Comparison of ENCODE assay signal across 9 mouse cellular contexts in the genomic region with DNA sequence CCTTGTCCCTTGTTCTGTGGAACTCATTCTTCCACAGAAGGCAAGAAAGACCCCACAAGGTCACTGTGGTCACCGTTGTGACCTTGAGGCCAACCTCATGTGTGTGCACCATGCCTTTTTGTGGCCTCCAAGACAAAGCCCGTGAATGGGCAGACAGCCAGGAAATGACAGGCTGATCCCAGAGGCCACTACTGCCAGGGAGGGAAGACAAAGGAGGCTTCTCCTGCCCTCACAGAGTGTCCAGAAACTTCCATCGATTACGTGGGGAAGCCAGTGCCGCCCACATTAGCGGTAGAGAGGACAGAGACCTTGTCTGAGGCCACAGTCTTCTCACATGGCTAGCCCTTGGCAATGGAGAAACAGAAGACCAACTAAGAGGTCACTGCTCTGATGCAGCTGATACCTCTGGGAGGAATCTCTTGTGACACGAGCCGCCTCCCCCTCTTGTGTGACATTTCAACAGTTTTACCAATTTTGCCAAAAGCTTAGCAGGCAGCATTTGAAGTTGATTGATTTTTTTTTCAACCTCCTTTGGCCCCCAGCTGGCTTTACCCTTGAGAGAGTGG. TPM values are rescaled to one million over a fixed set of nuclear protein-coding genes. Genes with fewer than 3 reads are reported as not detected.
A peak's percentile ranks its signal among the peaks of the same experiment; 100 is the strongest.
DNase-seq lines count a peak whose midpoint lies in the region; ATAC-seq lines count a peak whose summit lies in the region.
"Had no signal": no experiment of that assay in that cellular context is flagged by ENCODE, and none has a peak within 500 bp of the region (broad histone marks: within the 10 kb centered on the region; RNA-seq: fewer than 3 reads in every experiment).

No protein-coding gene starts in this region.

- no peaks in the 10 kb centered on the region for H3K9me3 ChIP-seq in heart, embryonic 14.5 days (ENCODE audit: control insufficient read depth, low read length)
- H3K9me3 ChIP-seq in hindbrain, embryonic 12.5 days (replicated peaks), result no peaks in the 10 kb centered on the region
- H3K9me3 ChIP-seq: embryonic facial prominence, embryonic 15.5 days had no signal

- no peak for DNase-seq in heart, adult 9 months (ENCODE audit: low spot score in 2 of 2)
- peak; percentile 47 for DNase-seq in 416B (ENCODE audit: low read depth)
- DNase-seq in Muller cell, postnatal 12 days (ENCODE audit: inconsistent ontology term), result peak; percentile 83
- DNase-seq in frontal cortex, postnatal 14 days (ENCODE audit: low spot score in 2 of 2), result no peak

- ATAC-seq in heart, embryonic 14.5 days (ENCODE audit: insufficient number of reproducible peaks, insufficient read depth, low FRiP score, low read depth), result no peak
- ATAC-seq in hindbrain, embryonic 12.5 days (ENCODE audit: low FRiP score), result no peak
- ATAC-seq in megakaryocyte-erythroid progenitor cell, adult 5-6 weeks (replicated peaks; ENCODE audit: low FRiP score, low TSS enrichment, poor library complexity, severe bottlenecking), result no peak
- ATAC-seq: lung, postnatal 0 days had no signal

- peak overlapping the region; percentile 53 to 81 for H3K27ac ChIP-seq in heart, embryonic 14.5 days (replicated peaks in 1 of 2; ENCODE audit: control insufficient read depth in 1 of 2, insufficient read depth in 1 of 2, low read depth in 2 of 2, low read length in 2 of 2)
- peak overlapping the region; percentile 35; the same call in 1 of the 2 replicates for H3K27ac ChIP-seq in hindbrain, embryonic 12.5 days
- H3K27ac ChIP-seq: embryonic facial prominence, embryonic 15.5 days had no signal

- H3K36me3 ChIP-seq in heart, embryonic 14.5 days (ENCODE audit: control insufficient read depth, insufficient read depth, low read length), result no peaks in the 10 kb centered on the region
- no peaks in the 10 kb centered on the region for H3K36me3 ChIP-seq in hindbrain, embryonic 12.5 days
- H3K36me3 ChIP-seq: embryonic facial prominence, embryonic 15.5 days had no signal

- WGBS in heart, embryonic 14.5 days, result 43% methylated on average over 8 of the region's 8 CpGs
- WGBS in hindbrain, embryonic 12.5 days, result 48% methylated on average over 8 of the region's 8 CpGs

- no peak overlapping the region for H3K4me2 ChIP-seq in heart, embryonic 14.5 days (ENCODE audit: low read length)
- no peak overlapping the region for H3K4me2 ChIP-seq in hindbrain, embryonic 12.5 days (replicated peaks)
- H3K4me2 ChIP-seq: embryonic facial prominence, embryonic 15.5 days had no signal

- H3K4me3 ChIP-seq in heart, embryonic 14.5 days (ENCODE audit: control insufficient read depth in 1 of 2, insufficient read depth in 1 of 2, low read depth in 1 of 2, low read length in 2 of 2), result no peak overlapping the region
- no peak overlapping the region for H3K4me3 ChIP-seq in hindbrain, embryonic 12.5 days
- H3K4me3 ChIP-seq: embryonic facial prominence, embryonic 15.5 days had no signal

- H3K9ac ChIP-seq in heart, embryonic 14.5 days (ENCODE audit: low read length), result peak overlapping the region; percentile 36; the same call in 1 of the 2 replicates
- H3K9ac ChIP-seq in hindbrain, embryonic 12.5 days, result no peak overlapping the region
- H3K9ac ChIP-seq: embryonic facial prominence, embryonic 15.5 days had no signal

- peaks cover 42 to 55% of the 10 kb centered on the region in 2 experiments for H3K4me1 ChIP-seq in heart, embryonic 14.5 days (ENCODE audit: control insufficient read depth in 2 of 2, insufficient read depth in 2 of 2, low read length in 2 of 2)
- peaks cover 16% of the 10 kb centered on the region for H3K4me1 ChIP-seq in hindbrain, embryonic 12.5 days

- no peaks in the 10 kb centered on the region for H3K27me3 ChIP-seq in heart, embryonic 14.5 days (ENCODE audit: control insufficient read depth, insufficient read depth, low read length)
- H3K27me3 ChIP-seq in hindbrain, embryonic 12.5 days, result no peaks in the 10 kb centered on the region
- H3K27me3 ChIP-seq: embryonic facial prominence, embryonic 15.5 days had no signal

RNA-seq across cellular contexts. Expression of gene Homer2, which starts 18.1 kb away (rescaled TPM):
- polyA plus RNA-seq in heart, embryonic 14.5 days (2014; fragmentation: Nextera tagmentation; extraction: Ambion mirVana), result 80.4 and 84.1 TPM in 2 replicates
- 29.3 and 34.8 TPM in 2 replicates for polyA plus RNA-seq in hindbrain, embryonic 12.5 days (2016; fragmentation: Nextera tagmentation; extraction: Ambion mirVana)
- 0.33 and 3.3 TPM in 2 replicates for total RNA-seq in megakaryocyte-erythroid progenitor cell, adult 5-6 weeks (2014; fragmentation: Nextera tagmentation)
- total RNA-seq in megakaryocyte-erythroid progenitor cell, adult 5-6 weeks (2017), result 1.4 and 3.4 TPM in 2 replicates

Comparison
In these comparisons a context has a peak if more than half of its experiments do, and no peak if none do; other contexts are left out.
1. DNase-seq: peak in 416B (single experiment) and Muller cell, postnatal 12 days (single experiment); none in heart, adult 9 months (0 of 2) and frontal cortex, postnatal 14 days (0 of 2).